Mouse (Mus musculus): ENCODE results near the gene Prh1.
"Not testable (repeated sequence)": the region's sequence is repeated elsewhere in the genome, so short reads cannot be mapped to it uniquely, and the experiment has no call there.

Gene Prh1

DNA sequence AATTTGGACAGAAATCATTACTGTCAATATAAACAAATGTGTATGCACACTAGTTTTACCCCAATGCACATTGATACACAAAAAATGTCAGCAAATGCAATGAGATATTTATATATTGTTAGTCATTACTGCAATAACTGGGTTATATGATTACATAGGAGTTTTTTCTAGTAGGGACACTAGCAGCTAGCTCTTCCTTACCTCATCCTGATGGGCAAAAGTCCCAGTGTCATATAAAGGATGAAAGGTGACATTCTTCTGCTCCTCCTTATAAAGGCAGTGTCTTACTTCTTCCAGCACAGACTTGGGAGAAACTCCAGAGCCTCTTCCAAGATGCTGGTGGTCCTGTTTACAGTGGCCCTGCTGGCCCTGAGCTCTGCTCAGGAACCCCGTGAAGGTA lies at the start of gene Prh1:
Gene Prh1 (plus strand): TSS at position 301 of the 400 bp plus-strand sequence.
- not testable (repeated sequence) for DNase-seq (ENCODE audit: low read depth, low spot score)

DNA sequence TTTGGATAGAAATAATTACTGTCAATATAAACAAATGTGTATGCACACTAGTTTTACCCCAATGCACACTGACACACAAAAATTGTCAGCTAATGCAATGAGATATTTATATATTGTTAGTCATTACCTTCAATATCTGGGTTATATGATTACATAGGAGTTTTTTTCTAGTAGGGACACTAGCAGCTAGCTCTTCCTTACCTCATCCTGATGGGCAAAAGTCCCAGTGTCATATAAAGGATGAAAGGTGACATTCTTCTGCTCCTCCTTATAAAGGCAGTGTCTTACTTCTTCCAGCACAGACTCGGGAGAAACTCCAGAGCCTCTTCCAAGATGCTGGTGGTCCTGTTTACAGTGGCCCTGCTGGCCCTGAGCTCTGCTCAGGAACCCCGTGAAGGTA lies 26.0 kb downstream of the Prh1 start, which contains the start of gene Prp2:
Gene Prp2 (plus strand): TSS at position 301 of the 400 bp plus-strand sequence.
- DNase-seq (ENCODE audit: low read depth, low spot score), result not testable (repeated sequence)
